Mouse (Mus musculus): ENCODE measurements around the gene Macrod1. TPM values are rescaled to one million over a fixed set of nuclear protein-coding genes. Genes with fewer than 3 reads are reported as not detected.

The Macrod1 gene
- polyA plus RNA-seq, 1 experiment, result 22.2 TPM

GRCm38 (mm10) chr19:7223488-7223887, 166.9 kb downstream of the Macrod1 start:
- no peak overlapping the region for H3K27ac ChIP-seq (ENCODE audit: insufficient read depth, low read length)
- no peak overlapping the region for H3K4me3 ChIP-seq (ENCODE audit: insufficient read depth, low read length)
- TF ChIP-seq POLR2A (IDR thresholded peaks at IDR 0.05; ENCODE audit: extremely low read depth, insufficient read depth, low read length), result no peak
- TF ChIP-seq CTCF (IDR thresholded peaks at IDR 0.05; ENCODE audit: extremely low read depth, insufficient read depth, low read length), result no peak
- H3K4me1 ChIP-seq (ENCODE audit: control insufficient read depth, insufficient read depth, low read length), result no peaks in the 10 kb centered on the region

GRCm38 (mm10) chr19:7224253-7224652, 167.6 kb downstream of the Macrod1 start:
- Histone ChIP-seq H3K4me1 (ENCODE audit: control insufficient read depth, insufficient read depth, low read length) (no peaks in the 10 kb centered on the region), H3K4me3 (ENCODE audit: insufficient read depth, low read length) (no peak overlapping the region), H3K27ac (ENCODE audit: insufficient read depth, low read length) (no peak overlapping the region)
- TF ChIP-seq CTCF (IDR thresholded peaks at IDR 0.05; ENCODE audit: extremely low read depth, insufficient read depth, low read length) (no peak), POLR2A (IDR thresholded peaks at IDR 0.05; ENCODE audit: extremely low read depth, insufficient read depth, low read length) (no peak)

- TF ChIP-seq CTCF (IDR thresholded peaks at IDR 0.05; ENCODE audit: extremely low read depth, insufficient read depth, low read length) (no peak), POLR2A (IDR thresholded peaks at IDR 0.05; ENCODE audit: extremely low read depth, insufficient read depth, low read length) (no peak)
- Histone ChIP-seq H3K4me1 (ENCODE audit: control insufficient read depth, insufficient read depth, low read length) (no peaks in the 10 kb centered on the region), H3K27ac (ENCODE audit: insufficient read depth, low read length) (no peak overlapping the region), H3K4me3 (ENCODE audit: insufficient read depth, low read length) (no peak overlapping the region)
Measured at GRCm38 (mm10) chr19:7225096-7225690, 168.6 kb downstream of the Macrod1 start.

- Histone ChIP-seq H3K4me3 (ENCODE audit: insufficient read depth, low read length) (no peak overlapping the region), H3K27ac (ENCODE audit: insufficient read depth, low read length) (no peak overlapping the region), H3K4me1 (ENCODE audit: control insufficient read depth, insufficient read depth, low read length) (no peaks in the 10 kb centered on the region)
- TF ChIP-seq CTCF (IDR thresholded peaks at IDR 0.05; ENCODE audit: extremely low read depth, insufficient read depth, low read length) (no peak), POLR2A (IDR thresholded peaks at IDR 0.05; ENCODE audit: extremely low read depth, insufficient read depth, low read length) (no peak)
Measured at GRCm38 (mm10) chr19:7226511-7226914, 169.9 kb downstream of the Macrod1 start.

- no peak overlapping the region for H3K4me3 ChIP-seq (ENCODE audit: insufficient read depth, low read length)
- no peak overlapping the region for H3K27ac ChIP-seq (ENCODE audit: insufficient read depth, low read length)
- peaks cover under 1% of the 10 kb centered on the region; the same call in 1 of the 2 replicates for H3K4me1 ChIP-seq (ENCODE audit: control insufficient read depth, insufficient read depth, low read length)
- no peak for TF ChIP-seq POLR2A (IDR thresholded peaks at IDR 0.05; ENCODE audit: extremely low read depth, insufficient read depth, low read length)
- TF ChIP-seq CTCF (IDR thresholded peaks at IDR 0.05; ENCODE audit: extremely low read depth, insufficient read depth, low read length), result peak; percentile 91
Measured at GRCm38 (mm10) chr19:7234537-7235221, 178.1 kb downstream of the Macrod1 start.

GRCm38 (mm10) chr19:7235461-7235860, 178.9 kb downstream of the Macrod1 start:
- Histone ChIP-seq H3K27ac (ENCODE audit: insufficient read depth, low read length) (no peak overlapping the region), H3K4me3 (ENCODE audit: insufficient read depth, low read length) (no peak overlapping the region), H3K4me1 (ENCODE audit: control insufficient read depth, insufficient read depth, low read length) (peaks cover 2% of the 10 kb centered on the region; the same call in 1 of the 2 replicates)
- TF ChIP-seq POLR2A (IDR thresholded peaks at IDR 0.05; ENCODE audit: extremely low read depth, insufficient read depth, low read length) (no peak), CTCF (IDR thresholded peaks at IDR 0.05; ENCODE audit: extremely low read depth, insufficient read depth, low read length) (no peak)

GRCm38 (mm10) chr19:7236011-7236410, 179.4 kb downstream of the Macrod1 start:
- H3K4me3 ChIP-seq (ENCODE audit: insufficient read depth, low read length), result no peak overlapping the region
- H3K27ac ChIP-seq (ENCODE audit: insufficient read depth, low read length), result no peak overlapping the region
- TF ChIP-seq CTCF (IDR thresholded peaks at IDR 0.05; ENCODE audit: extremely low read depth, insufficient read depth, low read length), result no peak
- no peak for TF ChIP-seq POLR2A (IDR thresholded peaks at IDR 0.05; ENCODE audit: extremely low read depth, insufficient read depth, low read length)
- H3K4me1 ChIP-seq (ENCODE audit: control insufficient read depth, insufficient read depth, low read length), result peaks cover 2% of the 10 kb centered on the region; the same call in 1 of the 2 replicates

GRCm38 (mm10) chr19:7236742-7237141, 180.1 kb downstream of the Macrod1 start:
- Histone ChIP-seq H3K27ac (ENCODE audit: insufficient read depth, low read length) (no peak overlapping the region), H3K4me1 (ENCODE audit: control insufficient read depth, insufficient read depth, low read length) (peaks cover 2% of the 10 kb centered on the region; the same call in 1 of the 2 replicates), H3K4me3 (ENCODE audit: insufficient read depth, low read length) (no peak overlapping the region)
- TF ChIP-seq CTCF (IDR thresholded peaks at IDR 0.05; ENCODE audit: extremely low read depth, insufficient read depth, low read length), result no peak
- no peak for TF ChIP-seq POLR2A (IDR thresholded peaks at IDR 0.05; ENCODE audit: extremely low read depth, insufficient read depth, low read length)

GRCm38 (mm10) chr19:7239574-7239973, 183.0 kb downstream of the Macrod1 start:
- Histone ChIP-seq H3K4me1 (ENCODE audit: control insufficient read depth, insufficient read depth, low read length) (peaks cover 2% of the 10 kb centered on the region; the same call in 1 of the 2 replicates), H3K27ac (ENCODE audit: insufficient read depth, low read length) (no peak overlapping the region), H3K4me3 (ENCODE audit: insufficient read depth, low read length) (peak overlapping the region; percentile 90)
- TF ChIP-seq CTCF (IDR thresholded peaks at IDR 0.05; ENCODE audit: extremely low read depth, insufficient read depth, low read length) (no peak), POLR2A (IDR thresholded peaks at IDR 0.05; ENCODE audit: extremely low read depth, insufficient read depth, low read length) (no peak)

- TF ChIP-seq CTCF (IDR thresholded peaks at IDR 0.05; ENCODE audit: extremely low read depth, insufficient read depth, low read length), result no peak
- TF ChIP-seq POLR2A (IDR thresholded peaks at IDR 0.05; ENCODE audit: extremely low read depth, insufficient read depth, low read length), result no peak
- Histone ChIP-seq H3K4me3 (ENCODE audit: insufficient read depth, low read length) (peak overlapping the region; percentile 90), H3K27ac (ENCODE audit: insufficient read depth, low read length) (no peak overlapping the region), H3K4me1 (ENCODE audit: control insufficient read depth, insufficient read depth, low read length) (peaks cover 2% of the 10 kb centered on the region; the same call in 1 of the 2 replicates)
Measured at GRCm38 (mm10) chr19:7240291-7240690, 183.7 kb downstream of the Macrod1 start.
